Mouse (Mus musculus) adrenal gland, adult 8-10 months (tissue): ENCODE results near the gene 1110017D15Rik. TPM values are rescaled to one million over a fixed set of nuclear protein-coding genes. Genes with fewer than 3 reads are reported as not detected.

Experiments used
- DNase-seq: peaks from one replicate; pipeline ENCODE4 v3.0.0; 2022
- total RNA-seq, 4 experiments: library from RNA; stranded (reverse); gene quantifications; 2 replicates each; pipeline ENCODE4 v1.2.4; 2022

The 1110017D15Rik gene
- under 1 TPM in 2 of 4 experiments, not detected in 2; 0.38 to 0.68 TPM for total RNA-seq

DNA sequence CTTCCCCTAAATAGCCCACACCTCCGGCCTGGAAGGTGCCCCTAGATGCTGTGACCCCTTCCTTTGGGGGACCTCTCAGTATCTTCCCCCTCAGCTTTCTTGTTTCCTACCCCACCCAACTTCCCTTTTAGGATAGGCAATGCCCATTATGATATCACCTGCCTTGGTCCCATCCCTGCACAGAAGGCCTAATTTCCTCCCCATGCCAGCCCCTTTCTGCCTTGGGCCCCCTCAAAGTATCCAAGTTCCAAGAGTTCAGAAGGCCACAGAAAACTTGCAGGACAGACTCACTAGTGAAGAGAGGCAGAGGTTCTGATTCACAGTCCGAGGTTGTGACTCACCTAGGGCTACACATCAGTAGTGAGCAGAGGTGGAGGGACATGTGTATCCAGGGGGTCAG, at the start of gene 1110017D15Rik:
Gene 1110017D15Rik (minus strand): TSS at position 101 of the 400 bp plus-strand sequence.
- DNase-seq = no peak

DNA sequence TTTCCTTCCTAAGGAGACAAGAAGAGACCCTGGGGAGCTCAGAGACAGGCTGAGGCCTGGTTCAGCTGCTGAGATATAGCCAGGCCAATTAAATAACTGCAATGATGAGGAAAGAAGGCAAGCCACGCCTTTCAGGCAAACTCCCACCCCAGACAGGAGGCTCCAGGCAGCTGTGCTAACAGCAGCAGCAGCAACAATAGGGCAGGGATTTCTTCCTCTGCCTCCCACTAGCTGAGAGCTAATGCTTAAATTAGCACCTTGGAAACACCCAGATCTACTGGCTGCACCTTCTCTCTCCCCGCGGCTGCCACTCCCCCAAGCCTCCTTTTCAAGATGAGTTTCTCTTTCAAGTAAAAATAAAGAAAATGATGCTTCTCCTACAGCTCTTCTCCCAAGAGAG, 49.0 kb upstream of the 1110017D15Rik start:
- DNase-seq = no peak

GRCm38 (mm10) chr4:41563297-41563696, 46.2 kb upstream of the 1110017D15Rik start:
- DNase-seq = no peak

DNA sequence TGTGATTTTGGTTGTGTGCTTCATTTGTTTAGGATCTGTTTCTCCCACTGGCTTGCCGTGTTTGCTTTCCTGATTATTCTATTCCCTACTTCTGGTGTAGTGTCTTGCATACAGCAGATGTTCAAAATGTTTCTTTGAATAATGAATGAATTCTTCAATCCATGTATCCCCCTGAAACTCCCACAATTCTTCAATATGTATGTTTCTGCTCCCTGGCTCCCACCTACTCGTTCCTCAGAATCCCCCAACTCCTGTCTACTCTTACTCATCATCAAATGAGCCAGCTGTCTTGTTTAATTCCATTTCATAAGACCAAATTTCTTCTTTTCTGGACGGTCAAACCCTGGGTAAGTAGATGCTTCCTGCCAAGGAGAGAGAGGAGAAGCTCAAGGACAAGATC, 40.0 kb upstream of the 1110017D15Rik start:
- DNase-seq = no peak

- no peak for DNase-seq
Observed at GRCm38 (mm10) chr4:41556311-41556953, 39.3 kb upstream of the 1110017D15Rik start.

GRCm38 (mm10) chr4:41554994-41555663, 38.0 kb upstream of the 1110017D15Rik start:
- peak; percentile 60 for DNase-seq

DNA sequence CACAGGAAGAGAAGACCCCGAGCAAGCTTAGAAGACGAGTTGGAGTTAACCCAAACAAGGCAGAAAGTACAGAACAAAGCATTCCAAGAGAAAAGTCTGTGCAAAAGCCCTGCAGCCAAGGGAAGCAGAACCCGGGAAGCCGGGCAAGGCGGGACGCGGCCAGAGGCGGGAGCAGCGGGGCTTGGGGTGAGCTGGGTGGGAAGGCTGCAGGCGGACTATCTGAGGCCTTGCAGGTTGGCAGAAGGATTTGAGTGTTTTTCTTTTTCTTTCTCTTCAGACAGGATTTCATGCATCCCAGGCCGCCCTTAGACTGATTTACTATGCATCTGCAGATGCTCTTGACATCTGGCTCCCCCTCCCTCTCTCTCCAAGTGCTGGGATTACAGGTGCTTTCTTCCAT, 36.0 kb upstream of the 1110017D15Rik start:
- DNase-seq = no peak

GRCm38 (mm10) chr4:41552529-41552928, 35.4 kb upstream of the 1110017D15Rik start:
- peak; percentile 58 for DNase-seq

GRCm38 (mm10) chr4:41547086-41547485, 30.0 kb upstream of the 1110017D15Rik start:
- DNase-seq = no peak

DNA sequence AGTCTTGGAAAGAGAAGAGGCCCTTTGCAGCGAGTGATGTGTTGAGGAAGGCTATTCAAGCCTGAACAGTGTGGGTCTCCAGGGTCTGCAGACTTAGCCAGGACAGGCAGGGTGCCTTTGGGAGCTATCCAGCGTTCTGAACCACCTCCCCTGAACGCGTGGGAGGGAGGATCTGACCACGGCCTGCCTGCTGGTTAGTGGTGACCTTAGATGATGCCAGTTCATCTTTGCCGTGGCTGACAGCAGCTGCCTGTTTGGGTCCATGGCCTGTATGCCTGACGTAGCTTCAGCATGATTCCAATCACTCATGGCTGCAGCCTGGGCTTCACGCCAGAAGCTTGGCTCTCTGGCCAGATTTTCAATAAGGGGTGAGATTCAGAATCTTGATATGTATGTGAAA, 28.9 kb upstream of the 1110017D15Rik start:
- DNase-seq = peak; percentile 45

DNA sequence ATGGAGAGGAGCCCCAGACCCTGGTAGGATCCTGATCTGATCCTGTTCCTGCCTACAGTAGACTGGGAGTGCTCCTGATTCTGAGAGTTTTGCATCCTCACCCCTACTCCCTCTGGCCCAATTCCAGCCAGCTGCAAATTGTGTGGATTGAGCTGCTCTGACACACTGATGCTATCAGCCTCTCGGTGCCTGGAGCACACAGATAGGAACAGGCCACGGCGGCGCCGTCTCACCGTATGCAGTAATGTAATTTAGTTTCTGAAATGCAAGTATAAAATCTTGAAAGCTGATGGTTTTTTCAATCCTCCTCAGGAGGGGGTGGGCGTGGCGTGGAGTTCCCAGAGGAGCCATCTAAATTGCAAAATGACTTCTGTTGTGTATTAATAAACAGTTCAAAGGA, 25.0 kb upstream of the 1110017D15Rik start:
- DNase-seq = no peak

GRCm38 (mm10) chr4:41534866-41535265, 17.7 kb upstream of the 1110017D15Rik start:
- no peak for DNase-seq

DNA sequence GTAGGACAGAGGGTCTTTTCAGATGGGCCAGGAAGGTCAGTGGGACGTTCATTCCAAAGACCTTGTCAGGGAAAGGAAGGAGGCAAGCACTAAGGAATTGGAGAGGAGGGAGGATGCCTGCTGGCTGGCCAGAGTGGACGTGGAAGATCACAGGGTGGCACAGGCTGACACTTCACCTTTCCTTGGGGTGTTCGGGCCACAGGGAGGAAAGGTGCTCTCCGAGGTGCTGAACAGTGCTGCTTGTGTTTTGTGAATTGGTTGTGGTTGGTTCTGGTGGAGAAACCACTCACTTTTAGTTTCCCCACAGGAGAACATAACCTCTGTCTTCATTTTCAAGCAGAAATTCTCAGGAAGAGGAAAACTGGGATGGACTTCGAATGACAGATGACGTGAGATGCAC, 15.3 kb upstream of the 1110017D15Rik start:
- DNase-seq = no peak

DNA sequence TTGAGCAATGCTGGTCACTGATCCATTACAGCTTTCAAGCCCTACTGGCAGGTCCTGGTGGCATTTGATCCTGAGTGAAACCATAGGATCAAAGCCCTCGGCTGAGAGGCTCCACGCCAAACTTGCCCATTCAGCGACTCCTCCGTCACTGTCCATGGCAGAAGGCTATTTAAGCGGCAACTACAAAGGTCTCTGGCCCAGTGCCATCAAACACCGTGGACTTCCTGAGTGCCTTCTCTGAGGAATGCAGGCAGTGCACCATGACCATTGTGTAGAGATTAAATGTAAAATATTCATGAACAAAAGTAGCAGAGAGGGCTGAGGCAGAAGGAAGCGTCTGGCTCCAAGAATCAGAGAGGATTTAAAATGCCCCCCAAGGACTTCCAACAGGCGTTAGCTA, 10.9 kb upstream of the 1110017D15Rik start:
- DNase-seq = no peak

DNA sequence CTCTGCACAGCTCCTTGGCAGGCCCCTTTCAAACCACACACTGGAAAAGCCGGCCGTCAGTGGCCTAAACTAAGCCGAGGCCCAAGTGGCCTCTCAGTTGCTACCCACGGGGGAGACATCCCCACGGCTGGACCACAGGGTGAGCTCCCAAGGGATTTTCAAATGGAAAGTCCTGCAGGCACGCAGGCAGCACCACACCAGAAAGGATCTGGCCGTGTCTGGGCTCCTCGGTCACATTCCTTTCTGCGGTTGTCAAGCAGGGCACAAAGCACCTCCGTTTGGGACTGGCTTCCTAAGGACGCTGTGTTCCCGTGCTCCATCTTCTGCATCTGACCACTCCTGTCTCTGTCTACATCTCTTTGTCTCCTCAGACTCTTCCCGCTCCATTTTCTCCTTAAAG, 9.9 kb upstream of the 1110017D15Rik start:
- no peak for DNase-seq

- no peak for DNase-seq
Observed at GRCm38 (mm10) chr4:41526553-41526952, 9.4 kb upstream of the 1110017D15Rik start.

DNA sequence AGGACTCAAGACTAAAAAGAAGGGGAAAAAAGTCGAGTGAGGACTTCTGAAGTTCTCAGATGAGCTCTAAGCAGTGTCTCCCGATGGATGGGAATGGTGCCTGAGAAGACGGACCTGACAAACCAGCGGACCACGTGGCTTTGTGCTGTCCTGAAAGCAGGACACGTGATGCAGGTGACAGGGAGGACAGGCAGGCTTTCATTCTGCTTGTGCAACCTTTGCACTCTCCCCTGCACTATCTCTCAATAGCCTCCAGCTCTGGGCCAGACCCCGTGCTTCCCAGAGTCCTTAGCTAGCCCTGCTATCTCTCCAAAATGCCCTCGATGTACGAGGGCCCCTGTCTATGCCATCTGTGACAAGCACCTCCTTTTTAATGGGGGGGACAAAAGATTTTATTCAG, 7.7 kb upstream of the 1110017D15Rik start:
- no peak for DNase-seq

- DNase-seq = no peak
Observed at GRCm38 (mm10) chr4:41523839-41524238, 6.7 kb upstream of the 1110017D15Rik start.

DNA sequence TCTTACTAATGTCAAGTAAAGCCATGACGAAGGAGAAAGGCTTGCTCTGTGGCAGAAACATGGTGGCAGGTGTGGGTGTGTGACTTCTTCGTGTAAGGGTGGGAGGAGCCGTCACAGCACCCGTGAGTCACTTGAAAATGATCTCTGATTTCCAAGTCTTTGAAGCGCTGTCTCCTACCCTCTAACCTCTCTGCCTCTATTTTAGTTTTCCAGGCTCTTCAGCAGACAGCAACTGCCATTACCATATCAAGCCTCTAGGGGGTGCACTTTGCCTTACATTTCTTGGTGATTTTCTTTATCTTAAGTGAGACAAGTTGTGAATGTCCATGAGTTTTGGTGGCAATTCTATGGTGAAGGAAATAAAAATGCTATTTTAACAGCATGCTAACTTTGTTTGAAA, 5.7 kb upstream of the 1110017D15Rik start:
- DNase-seq = no peak

DNA sequence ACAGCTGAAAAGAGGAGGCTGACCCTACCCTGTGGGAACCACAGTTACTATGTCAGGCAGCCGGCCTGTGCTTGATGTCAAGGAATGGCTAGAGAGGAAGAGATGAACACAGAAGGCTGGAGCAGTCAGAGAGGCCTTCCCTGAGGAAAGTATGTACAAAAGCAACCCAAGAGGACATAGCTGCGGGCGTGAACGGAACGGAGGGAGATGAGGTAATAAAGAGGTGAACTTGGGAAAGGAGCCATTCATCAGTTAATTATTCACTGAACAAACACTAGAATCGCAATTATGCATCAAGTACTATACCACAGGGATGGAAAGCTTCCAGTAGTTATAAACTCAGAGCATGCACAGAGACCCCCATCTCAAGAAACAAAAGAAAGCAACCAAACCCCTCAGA, 5.0 kb upstream of the 1110017D15Rik start:
- no peak for DNase-seq

- no peak for DNase-seq
Observed at GRCm38 (mm10) chr4:41520641-41521040, 3.5 kb upstream of the 1110017D15Rik start.

GRCm38 (mm10) chr4:41519195-41519594, 2.1 kb upstream of the 1110017D15Rik start:
- DNase-seq = no peak

DNA sequence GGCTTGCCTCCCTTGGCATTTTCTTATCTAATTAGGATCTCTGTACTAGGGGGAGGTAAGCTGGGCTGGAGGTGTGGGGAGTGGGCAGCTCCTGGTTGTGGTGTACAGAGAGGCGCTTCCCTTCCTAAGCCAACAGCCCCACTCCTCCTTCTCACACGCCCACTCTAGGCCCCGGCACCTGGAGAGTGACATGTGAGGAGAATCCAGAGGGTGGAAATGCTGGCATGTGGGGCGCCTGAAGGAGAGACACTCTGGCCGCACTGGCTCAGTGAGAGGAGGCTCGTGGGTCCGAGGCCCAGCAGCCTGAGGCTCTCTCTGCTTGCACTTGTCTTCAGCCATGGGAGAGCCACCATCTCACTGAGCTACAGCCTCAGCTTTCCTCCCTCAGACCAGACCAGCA, 1.2 kb upstream of the 1110017D15Rik start:
- DNase-seq = no peak

DNA sequence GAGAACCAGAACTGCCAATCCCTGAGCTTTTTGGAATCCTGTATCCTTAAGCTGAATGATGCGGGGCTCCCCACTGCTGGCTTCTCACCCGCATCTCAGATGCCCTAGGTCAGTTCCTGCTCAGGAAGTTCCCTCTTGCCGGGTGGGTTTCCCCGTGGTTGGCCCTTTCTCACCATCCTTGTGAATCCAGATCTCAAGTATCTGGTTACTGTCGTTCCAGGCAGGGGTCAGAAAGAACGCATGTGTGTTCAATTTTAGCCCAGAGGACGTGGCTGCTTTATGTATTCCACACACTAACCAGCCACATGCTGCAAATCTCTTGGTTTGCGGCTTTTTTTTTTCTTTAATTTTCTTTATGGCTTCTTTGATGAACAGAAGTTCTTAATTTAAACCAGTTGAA, 3.4 kb downstream of the 1110017D15Rik start:
- DNase-seq = no peak
